Mouse (Mus musculus): ENCODE measurements around the gene Myo18b.

DNA sequence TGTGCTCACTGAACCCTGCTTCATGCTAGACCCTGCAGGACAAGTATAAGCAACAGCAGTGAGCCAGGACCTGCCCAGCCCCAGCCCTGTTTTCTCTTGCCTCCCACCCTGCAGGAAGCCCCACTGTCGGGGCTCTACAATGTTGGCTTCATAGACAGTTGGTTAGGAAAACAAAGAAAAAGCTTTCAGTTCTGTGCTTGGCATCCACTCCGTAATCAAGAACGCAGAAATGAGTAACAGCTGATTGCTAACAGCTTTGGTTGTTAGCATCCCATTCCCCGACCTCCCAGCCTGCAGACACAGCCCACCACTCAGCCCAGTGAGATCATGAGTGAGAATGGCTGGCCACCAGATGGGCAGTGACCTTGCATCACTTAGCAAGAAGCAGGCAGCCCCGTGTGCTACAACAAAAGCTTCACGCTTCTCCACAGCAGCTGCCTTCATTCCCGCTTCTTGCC lies 200.9 kb downstream of the Myo18b start:
- no peak for TF ChIP-seq CTCF (IDR thresholded peaks at IDR 0.05; ENCODE audit: extremely low read depth, insufficient read depth, low read length)
- no peak for TF ChIP-seq POLR2A (IDR thresholded peaks at IDR 0.05; ENCODE audit: extremely low read depth, insufficient read depth, low read length)
